In genomic region chrX:95165671-95166127, GRCm38 (mm10) we compare ENCODE assay signal across 7 mouse cellular contexts. TPM values are rescaled to one million over a fixed set of nuclear protein-coding genes. Genes with fewer than 3 reads are reported as not detected.
A peak's percentile ranks its signal among the peaks of the same experiment; 100 is the strongest.
DNase-seq lines count a peak whose midpoint lies in the region; ATAC-seq lines count a peak whose summit lies in the region.

No protein-coding gene starts in this region.

- DNase-seq in urinary bladder, postnatal 25 days (ENCODE audit: low spot score), result peak; percentile 5
- no peak for DNase-seq in urinary bladder, postnatal 10 days (ENCODE audit: low spot score)
- peak; percentile 40 for DNase-seq in induced T-regulatory cell, adult 2 months (ENCODE audit: low read depth)

- H3K4me2 ChIP-seq in forebrain, embryonic 15.5 days (replicated peaks), result peak overlapping the region; percentile 53
- H3K4me2 ChIP-seq in lung, embryonic 16.5 days (ENCODE audit: low read depth, low read length), result peak overlapping the region; percentile 68
- H3K4me2 ChIP-seq in stomach, embryonic 15.5 days, result peak overlapping the region; percentile 51

- H3K9me3 ChIP-seq in forebrain, embryonic 15.5 days, result no peaks in the 10 kb centered on the region
- H3K9me3 ChIP-seq in lung, embryonic 16.5 days (ENCODE audit: control insufficient read depth, low read length), result no peaks in the 10 kb centered on the region
- no peaks in the 10 kb centered on the region for H3K9me3 ChIP-seq in stomach, embryonic 15.5 days

- H3K4me1 ChIP-seq in brown adipose tissue, adult 24 weeks (ENCODE audit: control insufficient read depth, insufficient read depth, insufficient read length, low read length), result no peaks in the 10 kb centered on the region
- H3K4me1 ChIP-seq in forebrain, embryonic 15.5 days, result peaks cover 33% of the 10 kb centered on the region
- H3K4me1 ChIP-seq in lung, embryonic 16.5 days (replicated peaks; ENCODE audit: control insufficient read depth, insufficient read depth, low read length), result no peaks in the 10 kb centered on the region
- no peaks in the 10 kb centered on the region for H3K4me1 ChIP-seq in stomach, embryonic 15.5 days

- H3K27ac ChIP-seq in brown adipose tissue, adult 24 weeks (replicated peaks; ENCODE audit: low read depth, low read length), result peak overlapping the region; percentile 76
- peak overlapping the region; percentile 87 for H3K27ac ChIP-seq in forebrain, embryonic 15.5 days (replicated peaks)
- H3K27ac ChIP-seq in lung, embryonic 16.5 days (ENCODE audit: low read length), result peak overlapping the region; percentile 80
- peak overlapping the region; percentile 81 for H3K27ac ChIP-seq in stomach, embryonic 15.5 days

- no peaks in the 10 kb centered on the region for H3K36me3 ChIP-seq in forebrain, embryonic 15.5 days
- H3K36me3 ChIP-seq in lung, embryonic 16.5 days (ENCODE audit: control insufficient read depth, insufficient read depth, low read length), result no peaks in the 10 kb centered on the region
- H3K36me3 ChIP-seq in stomach, embryonic 15.5 days, result no peaks in the 10 kb centered on the region

- H3K4me3 ChIP-seq in brown adipose tissue, adult 24 weeks (ENCODE audit: insufficient read depth, low read depth, low read length), result peak overlapping the region; percentile 71
- peak overlapping the region; percentile 52 for H3K4me3 ChIP-seq in forebrain, embryonic 15.5 days
- peak overlapping the region; percentile 60 for H3K4me3 ChIP-seq in lung, embryonic 16.5 days (ENCODE audit: low read length)
- H3K4me3 ChIP-seq in stomach, embryonic 15.5 days (replicated peaks), result peak overlapping the region; percentile 48

- 23% methylated on average over 9 of the region's 9 CpGs for WGBS in forebrain, embryonic 15.5 days
- WGBS in lung, embryonic 16.5 days, result 17% methylated on average over 9 of the region's 9 CpGs
- WGBS in stomach, embryonic 15.5 days, result 27% methylated on average over 9 of the region's 9 CpGs

- peak; percentile 56 for ATAC-seq in forebrain, embryonic 15.5 days (replicated peaks)
- peak; percentile 68 for ATAC-seq in lung, embryonic 16.5 days (ENCODE audit: low read depth)
- no peak for ATAC-seq in stomach, embryonic 15.5 days (ENCODE audit: insufficient read depth, low FRiP score, low read depth)

- no peaks in the 10 kb centered on the region for H3K27me3 ChIP-seq in forebrain, embryonic 15.5 days
- H3K27me3 ChIP-seq in lung, embryonic 16.5 days (ENCODE audit: control insufficient read depth, insufficient read depth, low read depth, low read length), result no peaks in the 10 kb centered on the region
- H3K27me3 ChIP-seq in stomach, embryonic 15.5 days (replicated peaks), result no peaks in the 10 kb centered on the region

- H3K9ac ChIP-seq in forebrain, embryonic 15.5 days (replicated peaks), result peak overlapping the region; percentile 66
- peak overlapping the region; percentile 69 for H3K9ac ChIP-seq in lung, embryonic 16.5 days (ENCODE audit: low read length)
- peak overlapping the region; percentile 32; the same call in 1 of the 2 replicates for H3K9ac ChIP-seq in stomach, embryonic 15.5 days

RNA-seq across cellular contexts. Expression of gene Arhgef9, which starts 31.0 kb away (rescaled TPM):
- polyA plus RNA-seq in brown adipose tissue, adult 24 weeks (2012; ENCODE audit: insufficient read depth, insufficient read length, missing spikeins), result 13.6 and 23.2 TPM in 2 replicates
- 41.7 and 46.0 TPM in 2 replicates for polyA plus RNA-seq in forebrain, embryonic 15.5 days (2015; fragmentation: Nextera tagmentation; extraction: Ambion mirVana)
- 11.7 and 13.7 TPM in 2 replicates for polyA plus RNA-seq in lung, embryonic 16.5 days (2015; fragmentation: Nextera tagmentation; extraction: Ambion mirVana)
- 12.7 and 13.6 TPM in 2 replicates for polyA plus RNA-seq in stomach, embryonic 15.5 days (2015; fragmentation: Nextera tagmentation; extraction: Ambion mirVana)
